Mouse (Mus musculus): Measurements from ENCODE around the gene Zfand2b. TPM values are rescaled to one million over a fixed set of nuclear protein-coding genes. Genes with fewer than 3 reads are reported as not detected.

Zfand2b gene
- polyA plus RNA-seq, 1 experiment, result 7.1 TPM

- TF ChIP-seq CTCF (IDR thresholded peaks at IDR 0.05; ENCODE audit: control insufficient read depth, insufficient read depth, insufficient replicate concordance, low read depth, low read length) (no peak), POLR2A (IDR thresholded peaks at IDR 0.05; ENCODE audit: control insufficient read depth, low read depth, low read length) (no peak)
- peaks cover 5% of the 10 kb centered on the region for H3K36me3 ChIP-seq (ENCODE audit: control insufficient read depth, insufficient read depth, low read length)
Measured at GRCm38 (mm10) chr1:75145589-75145988, 22.9 kb upstream of the Zfand2b start.

DNA sequence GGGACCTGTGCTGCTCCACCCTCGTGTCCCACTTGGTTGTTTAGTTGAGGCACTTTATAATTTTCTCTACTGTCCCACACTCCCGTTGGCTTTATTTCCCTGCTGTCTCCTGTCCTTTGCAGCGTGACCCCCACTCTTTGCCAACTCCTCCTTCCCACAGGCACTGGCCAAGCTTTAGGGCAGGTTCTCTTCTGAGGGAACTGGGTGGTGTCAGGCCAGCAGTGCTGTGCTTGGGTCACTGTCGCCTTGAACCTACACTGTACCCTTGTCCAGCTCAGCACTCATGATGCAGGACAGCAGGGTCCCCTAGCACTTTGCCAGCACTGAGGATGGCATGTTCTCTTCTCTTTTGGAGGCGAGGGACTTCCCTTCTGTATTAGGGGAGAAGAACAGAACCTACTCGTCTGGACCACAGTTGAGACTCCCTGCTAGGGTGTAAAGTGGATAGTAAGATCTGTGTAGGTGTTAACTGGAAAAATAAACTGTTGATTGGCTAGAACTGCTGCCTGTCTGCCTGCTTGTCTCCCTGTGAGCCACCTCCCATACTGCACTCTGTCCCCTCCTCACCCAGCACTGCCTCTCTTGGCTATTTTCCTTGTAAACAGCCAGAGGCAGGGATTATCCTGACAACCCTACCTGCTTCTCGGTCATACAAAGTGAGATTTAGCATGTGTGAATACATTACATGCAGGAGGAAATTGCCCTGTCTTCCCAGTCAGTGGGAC is 20.9 kb upstream of the Zfand2b start:
- Histone ChIP-seq H3K27ac (ENCODE audit: control insufficient read depth, insufficient read depth, low read depth, low read length) (no peak overlapping the region), H3K4me3 (ENCODE audit: control insufficient read depth, low read depth, low read length) (no peak overlapping the region), H3K36me3 (ENCODE audit: control insufficient read depth, insufficient read depth, low read length) (peaks cover 5% of the 10 kb centered on the region), H3K27me3 (ENCODE audit: control insufficient read depth, insufficient read depth, low read length) (no peaks in the 10 kb centered on the region), H3K4me1 (ENCODE audit: control insufficient read depth, insufficient read depth, low read length) (peaks cover 6% of the 10 kb centered on the region)
- TF ChIP-seq POLR2A (IDR thresholded peaks at IDR 0.05; ENCODE audit: control insufficient read depth, low read depth, low read length), result no peak

More at GRCm38 (mm10) chr1:75145589-75145988, 22.9 kb upstream of the Zfand2b start:
- peaks cover 11% of the 10 kb centered on the region for H3K4me1 ChIP-seq (ENCODE audit: control insufficient read depth, insufficient read depth, low read length)
- no peak overlapping the region for H3K4me3 ChIP-seq (ENCODE audit: control insufficient read depth, low read depth, low read length)
- no peak overlapping the region for H3K27ac ChIP-seq (ENCODE audit: control insufficient read depth, insufficient read depth, low read depth, low read length)
- no peaks in the 10 kb centered on the region for H3K27me3 ChIP-seq (ENCODE audit: control insufficient read depth, insufficient read depth, low read length)

GRCm38 (mm10) chr1:75148727-75149126 is 19.7 kb upstream of the Zfand2b start:
- Histone ChIP-seq H3K36me3 (ENCODE audit: control insufficient read depth, insufficient read depth, low read length) (peaks cover 5% of the 10 kb centered on the region), H3K27ac (ENCODE audit: control insufficient read depth, insufficient read depth, low read depth, low read length) (no peak overlapping the region), H3K4me1 (ENCODE audit: control insufficient read depth, insufficient read depth, low read length) (peaks cover 5% of the 10 kb centered on the region), H3K4me3 (ENCODE audit: control insufficient read depth, low read depth, low read length) (no peak overlapping the region), H3K27me3 (ENCODE audit: control insufficient read depth, insufficient read depth, low read length) (no peaks in the 10 kb centered on the region)
- no peak for TF ChIP-seq CTCF (IDR thresholded peaks at IDR 0.05; ENCODE audit: control insufficient read depth, insufficient read depth, insufficient replicate concordance, low read depth, low read length)
- TF ChIP-seq POLR2A (IDR thresholded peaks at IDR 0.05; ENCODE audit: control insufficient read depth, low read depth, low read length), result no peak

- Histone ChIP-seq H3K27me3 (ENCODE audit: control insufficient read depth, insufficient read depth, low read length) (no peaks in the 10 kb centered on the region), H3K4me3 (ENCODE audit: control insufficient read depth, low read depth, low read length) (no peak overlapping the region), H3K27ac (ENCODE audit: control insufficient read depth, insufficient read depth, low read depth, low read length) (no peak overlapping the region), H3K4me1 (ENCODE audit: control insufficient read depth, insufficient read depth, low read length) (no peaks in the 10 kb centered on the region), H3K36me3 (ENCODE audit: control insufficient read depth, insufficient read depth, low read length) (no peaks in the 10 kb centered on the region)
- TF ChIP-seq CTCF (IDR thresholded peaks at IDR 0.05; ENCODE audit: control insufficient read depth, insufficient read depth, insufficient replicate concordance, low read depth, low read length), result no peak
Measured at GRCm38 (mm10) chr1:75155837-75156236, 12.6 kb upstream of the Zfand2b start.

DNA sequence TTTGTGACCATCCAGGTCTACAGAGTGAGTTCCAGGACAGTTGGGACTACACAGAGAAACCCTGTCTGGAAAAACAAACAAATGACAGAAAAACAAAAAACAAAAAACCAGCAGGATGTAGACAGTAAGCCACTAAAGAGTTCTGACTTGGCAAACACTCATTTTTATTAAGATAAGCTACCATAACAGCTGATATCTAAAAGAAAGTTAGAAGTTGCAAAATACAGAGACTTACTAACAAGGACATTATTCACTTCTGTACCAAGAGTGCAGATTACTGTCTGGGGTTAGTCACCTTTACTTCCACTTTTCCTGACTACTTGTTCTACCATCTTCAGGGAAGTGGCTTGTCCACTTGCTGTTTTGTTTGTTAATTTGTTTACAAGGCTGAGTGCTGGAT is 9.5 kb upstream of the Zfand2b start:
- Histone ChIP-seq H3K27me3 (ENCODE audit: control insufficient read depth, insufficient read depth, low read length) (no peaks in the 10 kb centered on the region), H3K4me1 (ENCODE audit: control insufficient read depth, insufficient read depth, low read length) (no peaks in the 10 kb centered on the region), H3K36me3 (ENCODE audit: control insufficient read depth, insufficient read depth, low read length) (no peaks in the 10 kb centered on the region), H3K4me3 (ENCODE audit: control insufficient read depth, low read depth, low read length) (no peak overlapping the region), H3K27ac (ENCODE audit: control insufficient read depth, insufficient read depth, low read depth, low read length) (no peak overlapping the region)
- TF ChIP-seq POLR2A (IDR thresholded peaks at IDR 0.05; ENCODE audit: control insufficient read depth, low read depth, low read length) (no peak), CTCF (IDR thresholded peaks at IDR 0.05; ENCODE audit: control insufficient read depth, insufficient read depth, insufficient replicate concordance, low read depth, low read length) (no peak)

GRCm38 (mm10) chr1:75159540-75160255 is 8.7 kb upstream of the Zfand2b start:
- Histone ChIP-seq H3K36me3 (ENCODE audit: control insufficient read depth, insufficient read depth, low read length) (no peaks in the 10 kb centered on the region), H3K4me3 (ENCODE audit: control insufficient read depth, low read depth, low read length) (no peak overlapping the region), H3K27ac (ENCODE audit: control insufficient read depth, insufficient read depth, low read depth, low read length) (no peak overlapping the region), H3K27me3 (ENCODE audit: control insufficient read depth, insufficient read depth, low read length) (no peaks in the 10 kb centered on the region), H3K4me1 (ENCODE audit: control insufficient read depth, insufficient read depth, low read length) (no peaks in the 10 kb centered on the region)
- TF ChIP-seq POLR2A (IDR thresholded peaks at IDR 0.05; ENCODE audit: control insufficient read depth, low read depth, low read length) (no peak), CTCF (IDR thresholded peaks at IDR 0.05; ENCODE audit: control insufficient read depth, insufficient read depth, insufficient replicate concordance, low read depth, low read length) (no peak)

- no peaks in the 10 kb centered on the region for H3K4me1 ChIP-seq (ENCODE audit: control insufficient read depth, insufficient read depth, low read length)
- no peak overlapping the region for H3K4me3 ChIP-seq (ENCODE audit: control insufficient read depth, low read depth, low read length)
- no peaks in the 10 kb centered on the region for H3K27me3 ChIP-seq (ENCODE audit: control insufficient read depth, insufficient read depth, low read length)
- H3K27ac ChIP-seq (ENCODE audit: control insufficient read depth, insufficient read depth, low read depth, low read length), result no peak overlapping the region
- H3K36me3 ChIP-seq (ENCODE audit: control insufficient read depth, insufficient read depth, low read length), result no peaks in the 10 kb centered on the region
- TF ChIP-seq CTCF (IDR thresholded peaks at IDR 0.05; ENCODE audit: control insufficient read depth, insufficient read depth, insufficient replicate concordance, low read depth, low read length) (no peak), POLR2A (IDR thresholded peaks at IDR 0.05; ENCODE audit: control insufficient read depth, low read depth, low read length) (no peak)
Measured at GRCm38 (mm10) chr1:75160256-75160617, 8.2 kb upstream of the Zfand2b start.

Data from testis, adult 2 months (tissue).